In genomic region chr14:34549004-34549671, GRCm38 (mm10) we compare ENCODE assay signal across 8 mouse cellular contexts. TPM values are rescaled to one million over a fixed set of nuclear protein-coding genes. Genes with fewer than 3 reads are reported as not detected.
DNase-seq lines count a peak whose midpoint lies in the region; ATAC-seq and TF ChIP-seq lines count a peak whose summit lies in the region.

No protein-coding gene starts in this region.

- H3K27me3 ChIP-seq in embryonic facial prominence, embryonic 15.5 days: no peaks in the 10 kb centered on the region
- no peaks in the 10 kb centered on the region for H3K27me3 ChIP-seq in heart, embryonic 10.5 days (ENCODE audit: insufficient read depth, poor library complexity, severe bottlenecking)
- H3K27me3 ChIP-seq in kidney, embryonic 15.5 days: peaks cover 27% of the 10 kb centered on the region
- H3K27me3 ChIP-seq in liver, embryonic 11.5 days (replicated peaks; ENCODE audit: control insufficient read depth, insufficient read depth, low read length): peaks cover 9% of the 10 kb centered on the region; the same call in 1 of the 2 replicates
- no peaks in the 10 kb centered on the region for H3K27me3 ChIP-seq in stomach, embryonic 16.5 days (ENCODE audit: control insufficient read depth, insufficient read depth, low read length)

- no peak for TF ChIP-seq POLR2A in bone marrow macrophage, adult 2 months (IDR thresholded peaks at IDR 0.05; ENCODE audit: borderline replicate concordance, low read depth, low read length)

- H3K9me3 ChIP-seq in embryonic facial prominence, embryonic 15.5 days (replicated peaks): no peaks in the 10 kb centered on the region
- no peaks in the 10 kb centered on the region for H3K9me3 ChIP-seq in heart, embryonic 10.5 days
- H3K9me3 ChIP-seq in kidney, embryonic 15.5 days (replicated peaks): no peaks in the 10 kb centered on the region
- no peaks in the 10 kb centered on the region for H3K9me3 ChIP-seq in liver, embryonic 11.5 days (ENCODE audit: control insufficient read depth, low read length)
- H3K9me3 ChIP-seq in stomach, embryonic 16.5 days (replicated peaks; ENCODE audit: control insufficient read depth, low read length): no peaks in the 10 kb centered on the region

- peak overlapping the region; percentile 32 for H3K27ac ChIP-seq in bone marrow macrophage, adult 2 months (ENCODE audit: insufficient read depth, low read depth, low read length)
- peak overlapping the region; percentile 90 for H3K27ac ChIP-seq in embryonic facial prominence, embryonic 15.5 days (replicated peaks)
- peak overlapping the region; percentile 89 for H3K27ac ChIP-seq in heart, embryonic 10.5 days
- H3K27ac ChIP-seq in kidney, embryonic 15.5 days: peak overlapping the region; percentile 76
- H3K27ac ChIP-seq in liver, embryonic 11.5 days (ENCODE audit: low read depth, low read length): no peak overlapping the region
- H3K27ac ChIP-seq in stomach, embryonic 16.5 days (ENCODE audit: low read length): peak overlapping the region; percentile 97

- DNase-seq in CD4-positive helper T cell, adult 2 months (ENCODE audit: low read depth, low spot score): peak; percentile 71
- DNase-seq in heart, embryonic 10.5 days (ENCODE audit: low spot score): peak; percentile 91
- DNase-seq in liver, embryonic 11.5 days (ENCODE audit: low spot score): peak; percentile 89
- DNase-seq in naive thymus-derived CD4-positive, alpha-beta T cell, adult 2 months (ENCODE audit: low read depth): peak; percentile 73

- peak; percentile 53; the same call in 1 of the 2 replicates for TF ChIP-seq CTCF in bone marrow macrophage, adult 2 months (IDR thresholded peaks at IDR 0.05; ENCODE audit: low read depth, low read length)

- ATAC-seq in embryonic facial prominence, embryonic 15.5 days (ENCODE audit: insufficient number of reproducible peaks, low FRiP score, low TSS enrichment, low read depth): peak; percentile 92
- peak; percentile 95 for ATAC-seq in kidney, embryonic 15.5 days (replicated peaks; ENCODE audit: low FRiP score)
- ATAC-seq in liver, embryonic 11.5 days (replicated peaks; ENCODE audit: low FRiP score): peak; percentile 84
- ATAC-seq in stomach, embryonic 16.5 days (ENCODE audit: insufficient read depth, low FRiP score): peak; percentile 93

- peak overlapping the region; percentile 84 for H3K4me2 ChIP-seq in embryonic facial prominence, embryonic 15.5 days (replicated peaks)
- peak overlapping the region; percentile 89 for H3K4me2 ChIP-seq in kidney, embryonic 15.5 days
- H3K4me2 ChIP-seq in liver, embryonic 11.5 days: peak overlapping the region; percentile 97
- peak overlapping the region; percentile 69 for H3K4me2 ChIP-seq in stomach, embryonic 16.5 days (ENCODE audit: low read depth, low read length)

- H3K9ac ChIP-seq in embryonic facial prominence, embryonic 15.5 days: peak overlapping the region; percentile 71
- peak overlapping the region; percentile 75 for H3K9ac ChIP-seq in kidney, embryonic 15.5 days
- H3K9ac ChIP-seq in liver, embryonic 11.5 days (ENCODE audit: low read depth, low read length): peak overlapping the region; percentile 66
- H3K9ac ChIP-seq in stomach, embryonic 16.5 days (ENCODE audit: low read length): peak overlapping the region; percentile 83

- H3K36me3 ChIP-seq in embryonic facial prominence, embryonic 15.5 days: no peaks in the 10 kb centered on the region
- peaks cover 46% of the 10 kb centered on the region for H3K36me3 ChIP-seq in heart, embryonic 10.5 days
- H3K36me3 ChIP-seq in kidney, embryonic 15.5 days: no peaks in the 10 kb centered on the region
- no peaks in the 10 kb centered on the region for H3K36me3 ChIP-seq in liver, embryonic 11.5 days (ENCODE audit: control insufficient read depth, insufficient read depth, low read length)
- H3K36me3 ChIP-seq in stomach, embryonic 16.5 days (ENCODE audit: control insufficient read depth, insufficient read depth, low read length): no peaks in the 10 kb centered on the region

- peaks cover 6% of the 10 kb centered on the region for H3K4me1 ChIP-seq in bone marrow macrophage, adult 2 months (ENCODE audit: control insufficient read depth, insufficient read depth, low read length)
- H3K4me1 ChIP-seq in embryonic facial prominence, embryonic 15.5 days: peaks cover 8% of the 10 kb centered on the region
- H3K4me1 ChIP-seq in heart, embryonic 10.5 days: peaks cover 69% of the 10 kb centered on the region
- peaks cover 33% of the 10 kb centered on the region for H3K4me1 ChIP-seq in kidney, embryonic 15.5 days
- H3K4me1 ChIP-seq in liver, embryonic 11.5 days (replicated peaks; ENCODE audit: control insufficient read depth, insufficient read depth, low read length): no peaks in the 10 kb centered on the region
- H3K4me1 ChIP-seq in stomach, embryonic 16.5 days (ENCODE audit: control insufficient read depth, insufficient read depth, low read length): peaks cover 15% of the 10 kb centered on the region

- WGBS in embryonic facial prominence, embryonic 15.5 days: under 1% methylated on average over 55 of the region's 55 CpGs
- under 1% methylated on average over 55 of the region's 55 CpGs for WGBS in heart, embryonic 10.5 days
- WGBS in kidney, embryonic 15.5 days: under 1% methylated on average over 55 of the region's 55 CpGs
- WGBS in liver, embryonic 11.5 days: under 1% methylated on average over 55 of the region's 55 CpGs
- WGBS in stomach, embryonic 16.5 days: under 1% methylated on average over 55 of the region's 55 CpGs

- H3K4me3 ChIP-seq in bone marrow macrophage, adult 2 months (ENCODE audit: insufficient read depth, low read length): peak overlapping the region; percentile 88
- H3K4me3 ChIP-seq in embryonic facial prominence, embryonic 15.5 days (replicated peaks): peak overlapping the region; percentile 68
- H3K4me3 ChIP-seq in heart, embryonic 10.5 days: peak overlapping the region; percentile 72
- H3K4me3 ChIP-seq in kidney, embryonic 15.5 days (replicated peaks): peak overlapping the region; percentile 70
- peak overlapping the region; percentile 78 for H3K4me3 ChIP-seq in liver, embryonic 11.5 days (ENCODE audit: low read depth, low read length)
- peak overlapping the region; percentile 59 for H3K4me3 ChIP-seq in stomach, embryonic 16.5 days (replicated peaks; ENCODE audit: low read length)

RNA-seq across cellular contexts. Expression of gene 9230112D13Rik, which starts 26.5 kb away (rescaled TPM):
- not detected in 2 replicates for polyA plus RNA-seq in bone marrow macrophage, adult 2 months (2012; ENCODE audit: insufficient read depth, insufficient read length, missing spikeins)
- not detected in 2 replicates for polyA plus RNA-seq in embryonic facial prominence, embryonic 15.5 days (2015; fragmentation: Nextera tagmentation; extraction: Ambion mirVana)
- polyA plus RNA-seq in heart, embryonic 10.5 days (2016; fragmentation: Nextera tagmentation; extraction: Ambion mirVana): not detected in 2 replicates
- polyA plus RNA-seq in kidney, embryonic 15.5 days (2015; fragmentation: Nextera tagmentation; extraction: Ambion mirVana): not detected in 2 replicates
- polyA plus RNA-seq in liver, embryonic 11.5 days (2014; fragmentation: Nextera tagmentation; extraction: Ambion mirVana): not detected in 2 replicates
- polyA plus RNA-seq in stomach, embryonic 16.5 days (2015; fragmentation: Nextera tagmentation; extraction: Ambion mirVana): not detected in 2 replicates

RNA-seq across cellular contexts. Expression of gene Ldb3, which starts 39.3 kb away (rescaled TPM):
- polyA plus RNA-seq in bone marrow macrophage, adult 2 months (2012; ENCODE audit: insufficient read depth, insufficient read length, missing spikeins): not detected in 2 replicates
- 25.9 and 33.6 TPM in 2 replicates for polyA plus RNA-seq in embryonic facial prominence, embryonic 15.5 days (2015; fragmentation: Nextera tagmentation; extraction: Ambion mirVana)
- polyA plus RNA-seq in heart, embryonic 10.5 days (2016; fragmentation: Nextera tagmentation; extraction: Ambion mirVana): 136 and 219 TPM in 2 replicates
- polyA plus RNA-seq in kidney, embryonic 15.5 days (2015; fragmentation: Nextera tagmentation; extraction: Ambion mirVana): 3.7 and 7.1 TPM in 2 replicates
- 0.38 and 2.7 TPM in 2 replicates for polyA plus RNA-seq in liver, embryonic 11.5 days (2014; fragmentation: Nextera tagmentation; extraction: Ambion mirVana)
- 4.4 and 30.9 TPM in 2 replicates for polyA plus RNA-seq in stomach, embryonic 16.5 days (2015; fragmentation: Nextera tagmentation; extraction: Ambion mirVana)

RNA-seq across cellular contexts. Expression of gene Bmpr1a, which starts 46.0 kb away (rescaled TPM):
- polyA plus RNA-seq in bone marrow macrophage, adult 2 months (2012; ENCODE audit: insufficient read depth, insufficient read length, missing spikeins): 0.66 and 0.69 TPM in 2 replicates
- 51.0 and 54.2 TPM in 2 replicates for polyA plus RNA-seq in embryonic facial prominence, embryonic 15.5 days (2015; fragmentation: Nextera tagmentation; extraction: Ambion mirVana)
- polyA plus RNA-seq in heart, embryonic 10.5 days (2016; fragmentation: Nextera tagmentation; extraction: Ambion mirVana): 48.0 and 48.9 TPM in 2 replicates
- 47.3 and 47.7 TPM in 2 replicates for polyA plus RNA-seq in kidney, embryonic 15.5 days (2015; fragmentation: Nextera tagmentation; extraction: Ambion mirVana)
- polyA plus RNA-seq in liver, embryonic 11.5 days (2014; fragmentation: Nextera tagmentation; extraction: Ambion mirVana): 17.4 and 18.0 TPM in 2 replicates
- 22.4 and 22.9 TPM in 2 replicates for polyA plus RNA-seq in stomach, embryonic 16.5 days (2015; fragmentation: Nextera tagmentation; extraction: Ambion mirVana)

RNA-seq across cellular contexts. Expression of gene Opn4, which starts 50.8 kb away (rescaled TPM):
- polyA plus RNA-seq in bone marrow macrophage, adult 2 months (2012; ENCODE audit: insufficient read depth, insufficient read length, missing spikeins): not detected in 2 replicates
- polyA plus RNA-seq in embryonic facial prominence, embryonic 15.5 days (2015; fragmentation: Nextera tagmentation; extraction: Ambion mirVana): 0.45 and 0.46 TPM in 2 replicates
- polyA plus RNA-seq in heart, embryonic 10.5 days (2016; fragmentation: Nextera tagmentation; extraction: Ambion mirVana): 4.1 and 5.9 TPM in 2 replicates
- 0.45 and 0.55 TPM in 2 replicates for polyA plus RNA-seq in kidney, embryonic 15.5 days (2015; fragmentation: Nextera tagmentation; extraction: Ambion mirVana)
- polyA plus RNA-seq in liver, embryonic 11.5 days (2014; fragmentation: Nextera tagmentation; extraction: Ambion mirVana): not detected in 2 replicates
- 0.06 TPM in 1 of 2 replicates, not detected in the other for polyA plus RNA-seq in stomach, embryonic 16.5 days (2015; fragmentation: Nextera tagmentation; extraction: Ambion mirVana)

Comparison
In these comparisons a context has a peak if more than half of its experiments do, and no peak if none do; other contexts are left out.
1. RNA of gene Bmpr1a, which starts 46.0 kb away (polyA plus RNA-seq): 51.0 to 54.2 TPM in embryonic facial prominence, embryonic 15.5 days, 48.0 to 48.9 TPM in heart, embryonic 10.5 days, 47.3 to 47.7 TPM in kidney, embryonic 15.5 days, 22.4 to 22.9 TPM in stomach, embryonic 16.5 days and 17.4 to 18.0 TPM in liver, embryonic 11.5 days; 0.66 to 0.69 TPM in bone marrow macrophage, adult 2 months; every median in the first group is over 10 times any median in the second.
2. Peak in every context shown above with its lines, with median percentiles within 50 percentile points of each other: DNase-seq, H3K4me3 ChIP-seq, ATAC-seq, H3K4me2 ChIP-seq and H3K9ac ChIP-seq.